Mouse (Mus musculus) frontal cortex, adult (tissue): ENCODE data around the gene Htr3a.

Experiments used
- ATAC-seq: cut with Nextera tagmentation; 2 replicates; pipeline ENCODE4 v1.9.2; 2017; ENCODE audit warnings: mild to moderate bottlenecking, moderate library complexity, mixed read lengths; ENCODE audit not compliant: low TSS enrichment

Gene Htr3a

GRCm38 (mm10) chr9:48910885-48911537 lies at the start of gene Htr3a:
Gene Htr3a (minus strand): TSS chr9:48911099.
- peak; percentile 79 for ATAC-seq

DNA sequence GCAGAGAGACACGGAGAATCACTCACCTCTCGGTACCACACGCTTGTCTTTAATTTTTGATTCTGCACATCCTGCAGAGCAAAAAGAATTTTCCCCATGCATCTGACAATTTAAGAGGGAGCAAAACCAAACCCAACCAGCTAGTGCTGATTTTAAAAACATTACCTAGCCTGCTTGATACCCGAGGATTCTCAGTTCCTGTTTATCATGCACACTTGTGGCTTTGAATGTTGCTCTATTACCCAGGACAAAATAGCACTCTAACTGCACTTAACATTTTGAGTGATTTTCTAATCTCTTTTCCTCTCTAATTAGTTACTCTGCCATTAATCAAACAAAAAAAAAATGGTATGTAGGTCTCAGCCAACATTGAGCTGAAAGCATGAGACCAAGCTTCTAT lies 36.7 kb upstream of the Htr3a start:
- ATAC-seq: no peak

GRCm38 (mm10) chr9:48942349-48942748 lies 31.4 kb upstream of the Htr3a start:
- no peak for ATAC-seq

GRCm38 (mm10) chr9:48929436-48929835 lies 18.5 kb upstream of the Htr3a start:
- ATAC-seq: no peak

- no peak for ATAC-seq
Observed at GRCm38 (mm10) chr9:48928781-48929180, 17.9 kb upstream of the Htr3a start.

DNA sequence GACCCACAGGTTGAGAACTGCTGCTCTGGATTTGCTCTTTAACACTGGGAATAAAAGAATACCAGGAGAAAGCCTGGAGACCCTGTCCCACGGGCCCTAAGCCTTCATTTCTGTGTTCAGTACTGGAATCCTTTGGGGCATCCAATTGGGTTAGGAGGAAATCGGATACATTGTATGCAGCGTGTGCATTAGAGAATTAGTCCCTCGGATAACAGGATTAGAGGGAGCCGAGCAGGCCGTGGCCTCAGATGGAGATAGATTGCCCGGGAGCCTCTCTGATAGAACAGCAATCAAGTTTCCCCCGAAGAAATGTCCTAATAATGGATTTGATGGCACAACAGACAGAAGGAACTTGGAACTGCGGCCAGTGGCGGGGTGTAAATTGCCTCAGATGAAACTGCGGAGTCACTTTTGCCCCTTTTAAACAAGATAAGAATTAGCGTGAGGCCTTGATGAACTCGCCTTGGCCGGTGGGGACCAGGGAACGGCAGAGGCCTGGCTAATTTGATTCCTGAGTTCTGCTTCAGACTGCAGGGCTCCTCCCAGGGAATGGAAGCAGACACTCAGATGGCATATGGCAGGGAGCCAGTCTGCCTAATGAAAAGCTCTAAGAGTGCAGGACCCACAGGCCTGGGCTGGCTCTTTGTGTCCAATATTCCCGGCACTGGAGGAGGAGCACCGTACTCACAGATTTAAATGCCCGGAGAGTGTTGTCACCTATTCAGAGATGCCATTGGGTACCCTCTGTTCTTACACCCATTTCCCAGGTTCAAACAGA lies 5.3 kb upstream of the Htr3a start:
- no peak for ATAC-seq

DNA sequence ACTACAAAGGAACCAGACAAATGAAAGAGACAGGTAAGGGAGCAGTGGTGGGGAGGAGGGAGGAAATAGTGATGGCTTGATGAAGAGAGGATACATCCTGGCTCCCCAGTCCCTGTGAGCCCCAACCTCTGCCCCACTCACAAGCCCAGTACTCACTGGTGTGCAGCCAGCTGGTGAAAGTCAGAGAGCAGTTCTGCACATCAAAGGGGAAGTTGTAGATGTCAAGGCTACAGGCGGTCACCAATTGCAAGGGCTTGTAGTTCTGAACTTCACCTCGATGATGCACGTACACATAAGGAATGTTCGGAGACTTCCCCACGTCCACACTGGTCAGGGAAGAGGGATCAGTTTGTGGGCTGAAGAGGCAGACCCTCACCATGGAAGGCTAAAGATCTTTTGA lies 6.5 kb downstream of the Htr3a start:
- no peak for ATAC-seq

DNA sequence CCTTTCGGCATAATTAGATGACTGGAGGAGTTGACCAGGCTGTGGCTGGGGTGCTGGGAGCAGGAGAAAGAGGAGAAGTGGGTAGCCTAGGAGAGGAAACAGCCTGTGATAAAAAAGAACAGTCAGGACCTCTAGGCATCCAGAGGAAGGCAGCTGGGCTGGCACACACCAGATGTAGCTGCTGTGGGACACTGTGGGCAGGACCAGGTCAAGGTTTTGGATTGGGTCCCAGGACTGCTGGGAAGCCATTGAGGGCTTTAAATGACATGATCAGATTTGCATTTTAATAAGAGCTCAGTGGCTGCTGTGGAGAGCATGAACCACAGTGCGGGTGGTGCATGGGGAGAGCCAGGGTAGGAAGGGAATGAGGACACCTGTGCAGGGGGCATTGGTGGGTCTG lies 7.1 kb downstream of the Htr3a start:
- no peak for ATAC-seq

DNA sequence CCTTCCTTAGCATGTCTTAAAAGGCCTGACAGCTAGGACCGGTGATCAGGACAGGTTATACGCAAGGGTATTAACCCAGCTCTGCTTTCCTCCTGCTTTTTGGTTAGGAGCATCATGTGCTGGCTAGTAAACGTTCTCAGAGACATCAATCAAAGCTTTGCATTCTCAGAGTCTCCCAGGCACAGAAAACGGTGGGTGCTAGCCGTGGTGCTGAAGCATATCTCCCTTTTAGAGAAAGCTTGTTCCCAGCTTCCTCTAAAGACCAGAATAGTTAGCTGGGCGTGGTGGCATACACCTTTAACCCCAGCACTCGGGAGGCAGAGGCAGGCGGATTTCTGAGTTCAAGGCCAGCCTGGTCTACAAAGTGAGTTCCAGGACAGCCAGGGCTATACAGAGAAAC lies 12.3 kb downstream of the Htr3a start:
- no peak for ATAC-seq

DNA sequence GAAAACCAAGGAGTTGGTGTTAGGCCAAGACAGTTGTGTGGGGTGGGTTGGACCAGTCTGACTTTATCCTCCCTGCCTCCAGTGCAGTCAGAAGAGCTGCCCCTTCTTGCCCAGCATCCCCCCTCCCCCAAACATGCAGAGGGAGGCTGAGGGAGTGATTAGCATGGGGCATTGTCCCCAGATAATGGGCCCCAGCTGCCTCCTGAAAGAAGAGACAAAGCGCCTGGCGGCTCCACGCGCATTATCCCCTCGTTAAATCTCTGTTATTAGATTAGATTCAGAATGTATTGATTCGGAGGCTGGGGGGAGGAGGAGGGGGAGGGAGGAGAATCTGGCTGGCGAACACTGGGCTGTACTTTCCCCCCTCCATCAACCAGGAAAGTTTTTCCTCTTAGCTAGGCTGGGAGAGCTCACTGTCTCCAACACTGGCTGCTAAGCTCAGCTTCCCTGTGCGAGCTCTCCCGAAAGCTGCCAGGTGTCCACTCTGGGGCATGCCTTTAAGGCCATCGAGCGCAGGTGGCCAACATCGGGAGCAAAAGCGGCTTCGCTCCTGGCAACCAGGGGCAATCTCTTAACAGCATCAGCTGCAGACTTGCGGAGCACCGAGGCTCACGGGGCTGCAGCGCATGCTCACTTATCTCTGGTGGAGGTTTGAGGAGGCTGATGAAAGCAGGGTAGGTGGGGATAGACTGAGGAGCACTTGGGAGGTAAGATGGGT lies 14.9 kb downstream of the Htr3a start:
- no peak for ATAC-seq

DNA sequence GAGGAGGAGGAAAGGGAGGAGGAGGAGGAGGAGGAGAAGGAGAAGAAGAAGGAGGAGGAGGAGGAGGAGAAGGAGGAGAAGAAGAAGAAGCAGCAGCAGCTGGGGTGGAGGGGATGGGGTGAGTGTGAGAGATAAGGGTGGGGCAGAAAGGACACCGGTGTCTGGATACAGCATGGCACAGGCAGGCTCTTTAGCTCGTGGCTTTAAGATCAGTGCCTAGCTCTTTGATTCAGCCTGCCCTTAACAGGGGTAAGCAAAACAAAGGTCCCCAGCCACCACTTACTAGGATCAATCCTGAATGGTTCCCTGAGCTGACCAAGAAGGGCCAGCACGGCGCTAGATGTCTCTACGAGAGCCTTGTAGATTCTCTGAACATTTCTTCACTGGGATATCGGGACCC lies 16.1 kb downstream of the Htr3a start:
- no peak for ATAC-seq

GRCm38 (mm10) chr9:48893986-48894385 lies 16.9 kb downstream of the Htr3a start:
- ATAC-seq: peak; percentile 70

DNA sequence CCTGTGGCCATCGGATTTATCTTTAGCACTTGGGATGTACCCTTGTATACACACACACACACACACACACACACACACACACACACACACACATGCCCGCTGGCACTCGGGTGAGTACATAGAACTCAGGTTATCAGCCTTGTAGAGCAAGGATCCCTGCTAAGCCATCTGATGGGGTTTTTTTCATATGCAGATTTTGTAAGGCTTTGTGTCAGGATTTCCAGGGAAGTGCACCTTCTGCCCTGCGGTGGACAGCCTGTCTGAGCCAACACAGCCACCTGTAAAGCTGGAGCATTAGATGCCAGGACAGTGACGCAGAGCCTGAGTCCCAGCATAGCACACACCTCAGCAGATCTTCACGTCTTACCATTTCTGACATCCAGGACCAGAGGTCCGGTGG lies 21.8 kb downstream of the Htr3a start:
- ATAC-seq: no peak

DNA sequence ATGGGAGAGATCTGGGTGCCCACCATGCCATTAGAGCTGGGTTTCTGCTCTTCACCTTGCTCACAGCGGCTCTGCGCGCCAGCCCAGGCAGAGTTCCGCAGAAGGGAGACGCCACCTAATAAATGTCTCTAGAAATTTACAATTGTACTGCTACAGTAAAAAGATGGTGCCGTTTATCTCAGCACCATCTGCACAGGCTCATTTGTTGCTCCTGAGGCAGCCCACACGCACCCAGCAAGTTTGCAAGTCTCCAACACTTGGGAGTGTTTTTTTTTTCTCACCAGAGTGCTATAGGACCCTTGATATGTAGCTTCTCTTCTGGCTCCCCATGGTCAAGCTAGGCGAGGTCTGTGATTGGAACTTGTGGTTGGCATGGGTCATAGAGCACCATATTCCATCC lies 38.0 kb downstream of the Htr3a start:
- peak; percentile 88 for ATAC-seq

DNA sequence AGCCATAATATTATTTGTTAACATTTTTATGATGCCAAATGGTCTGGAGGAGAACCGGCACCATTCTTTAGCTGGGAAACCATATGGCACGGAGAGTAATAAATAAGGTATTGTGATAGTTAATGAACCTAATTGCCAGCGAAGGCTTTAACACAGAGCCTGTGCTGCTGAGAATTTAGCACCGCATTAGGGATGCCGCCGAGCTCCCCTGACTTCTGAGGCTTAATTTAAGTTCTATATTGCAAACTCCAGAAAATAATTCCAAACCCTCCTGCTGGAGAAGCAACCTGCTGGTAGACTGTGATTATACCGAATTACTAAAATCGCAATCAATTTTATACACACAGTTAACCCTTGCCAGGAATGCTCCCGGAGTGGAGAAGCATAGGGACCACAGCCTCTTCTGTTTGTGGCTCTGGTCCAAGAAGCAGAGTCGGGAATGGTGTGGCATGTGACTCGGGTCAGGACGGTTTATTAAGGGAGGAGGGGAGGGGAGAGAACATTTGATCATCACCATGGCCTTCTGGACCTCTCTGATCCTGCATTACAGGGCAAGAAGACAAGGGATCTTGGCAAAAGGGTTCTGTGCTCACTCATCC lies 44.3 kb downstream of the Htr3a start:
- ATAC-seq: no peak

- no peak for ATAC-seq
Observed at GRCm38 (mm10) chr9:48865235-48865634, 45.7 kb downstream of the Htr3a start.

DNA sequence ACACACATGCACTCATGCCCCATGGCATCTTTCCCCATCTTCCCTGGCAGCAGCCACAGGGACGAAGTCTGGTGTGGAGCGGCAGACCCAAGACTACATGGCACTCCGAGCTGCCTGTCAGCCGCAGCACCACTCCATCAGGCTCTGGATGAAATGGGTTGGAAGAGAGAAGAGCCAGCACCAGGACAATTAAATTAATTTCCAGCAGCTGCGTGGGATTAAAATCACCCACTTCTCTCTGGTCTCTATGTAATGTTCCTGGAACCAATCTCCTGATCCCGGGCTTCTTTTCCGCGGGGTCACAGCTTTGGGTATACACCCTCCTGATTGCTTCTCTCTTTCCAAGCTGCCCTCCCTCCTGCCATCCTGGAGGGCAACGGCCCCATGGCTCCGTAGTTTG lies 49.4 kb downstream of the Htr3a start:
- no peak for ATAC-seq

DNA sequence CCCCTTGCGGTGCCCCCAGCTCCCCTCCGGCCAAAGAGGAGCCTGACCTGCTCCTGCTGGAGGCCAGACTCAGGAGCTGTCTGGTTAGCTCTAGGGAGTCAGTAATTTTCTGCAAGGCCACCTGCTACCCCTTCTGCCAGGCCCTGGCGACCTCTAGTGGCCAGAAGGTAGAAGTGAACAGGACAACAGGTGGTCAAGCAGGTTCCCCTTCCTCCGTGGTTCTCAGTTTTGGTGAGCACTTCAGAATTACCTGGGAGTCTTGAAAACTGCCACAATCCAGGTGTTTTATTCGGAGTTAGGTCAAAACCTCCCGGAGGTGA lies 50.4 kb downstream of the Htr3a start:
- ATAC-seq: peak; percentile 50; the same call in 1 of the 2 replicates

DNA sequence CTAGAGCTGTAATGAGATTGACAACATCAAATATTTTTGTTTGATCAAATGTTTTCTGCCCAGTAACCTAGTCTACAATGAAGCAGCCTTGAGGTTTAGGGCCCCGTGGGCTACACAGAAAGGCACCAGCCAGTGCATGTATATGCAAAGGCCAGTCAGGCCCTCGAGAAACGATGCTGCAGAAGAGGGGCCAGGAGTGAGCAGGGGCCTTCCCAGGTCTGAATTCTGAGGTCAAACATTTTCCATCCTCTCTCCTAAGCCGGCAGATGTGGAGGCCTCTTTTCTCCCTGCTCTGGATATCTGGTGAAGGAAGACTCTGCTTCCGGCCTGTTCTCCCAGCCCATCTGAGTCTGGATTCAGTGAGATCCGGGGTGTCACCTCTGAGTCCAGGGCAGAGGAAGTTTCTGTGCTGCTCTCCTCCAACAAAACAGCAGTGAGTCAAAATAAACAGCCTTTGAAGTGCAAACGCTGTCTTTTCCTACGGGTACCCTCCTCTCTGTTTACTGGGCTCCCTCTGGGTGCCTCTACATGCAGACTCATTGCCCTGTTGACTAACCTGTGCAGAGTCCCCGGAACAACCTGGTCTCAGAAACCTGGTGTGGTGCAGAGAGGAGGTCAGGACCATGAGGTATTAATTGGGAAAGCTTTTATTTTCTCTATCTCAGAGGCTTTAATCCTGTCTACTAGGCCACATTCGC lies 50.9 kb downstream of the Htr3a start:
- ATAC-seq: no peak

GRCm38 (mm10) chr9:48857944-48858343 lies 53.0 kb downstream of the Htr3a start:
- ATAC-seq: no peak

DNA sequence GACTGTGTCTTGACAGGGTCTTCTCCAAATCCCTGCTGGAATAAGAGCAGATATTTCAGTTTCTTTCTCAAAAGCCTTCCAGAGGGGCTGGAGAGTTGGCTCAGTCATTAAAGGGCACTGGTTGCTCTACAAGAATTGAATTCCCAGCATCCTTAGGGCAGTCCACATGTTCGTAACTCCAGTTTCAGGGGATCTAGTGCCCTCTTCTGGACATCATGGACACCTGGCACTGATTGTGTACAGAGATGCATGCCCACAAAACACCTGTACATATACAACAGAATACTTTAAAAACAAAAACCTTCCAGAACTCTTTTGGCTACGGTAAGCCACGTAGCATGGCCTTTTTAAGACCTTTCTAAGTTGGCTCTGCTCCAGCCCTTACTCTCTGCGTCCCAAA lies 54.7 kb downstream of the Htr3a start:
- no peak for ATAC-seq

DNA sequence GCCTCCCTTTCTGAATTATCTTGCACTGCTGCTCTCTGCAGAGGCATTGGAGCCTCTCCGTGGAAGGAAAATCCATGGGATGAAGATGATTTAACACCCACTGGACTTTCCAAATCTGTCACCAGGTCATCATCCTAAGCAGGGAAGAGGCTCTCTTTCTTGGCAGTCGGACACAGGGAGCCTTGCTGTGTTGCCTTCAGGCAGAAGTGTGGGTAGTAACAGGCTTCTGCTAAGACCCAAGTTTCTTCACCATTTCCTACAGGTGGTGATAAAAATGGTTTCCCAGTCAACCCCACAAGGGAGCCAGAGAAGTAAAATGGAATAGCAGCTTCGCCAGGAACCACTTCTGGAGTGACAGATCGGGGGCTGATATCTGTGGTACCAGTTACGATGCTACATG lies 61.4 kb downstream of the Htr3a start:
- ATAC-seq: no peak
